Comparison of ENCODE assay signal across 25 mouse cellular contexts in the genomic region with DNA sequence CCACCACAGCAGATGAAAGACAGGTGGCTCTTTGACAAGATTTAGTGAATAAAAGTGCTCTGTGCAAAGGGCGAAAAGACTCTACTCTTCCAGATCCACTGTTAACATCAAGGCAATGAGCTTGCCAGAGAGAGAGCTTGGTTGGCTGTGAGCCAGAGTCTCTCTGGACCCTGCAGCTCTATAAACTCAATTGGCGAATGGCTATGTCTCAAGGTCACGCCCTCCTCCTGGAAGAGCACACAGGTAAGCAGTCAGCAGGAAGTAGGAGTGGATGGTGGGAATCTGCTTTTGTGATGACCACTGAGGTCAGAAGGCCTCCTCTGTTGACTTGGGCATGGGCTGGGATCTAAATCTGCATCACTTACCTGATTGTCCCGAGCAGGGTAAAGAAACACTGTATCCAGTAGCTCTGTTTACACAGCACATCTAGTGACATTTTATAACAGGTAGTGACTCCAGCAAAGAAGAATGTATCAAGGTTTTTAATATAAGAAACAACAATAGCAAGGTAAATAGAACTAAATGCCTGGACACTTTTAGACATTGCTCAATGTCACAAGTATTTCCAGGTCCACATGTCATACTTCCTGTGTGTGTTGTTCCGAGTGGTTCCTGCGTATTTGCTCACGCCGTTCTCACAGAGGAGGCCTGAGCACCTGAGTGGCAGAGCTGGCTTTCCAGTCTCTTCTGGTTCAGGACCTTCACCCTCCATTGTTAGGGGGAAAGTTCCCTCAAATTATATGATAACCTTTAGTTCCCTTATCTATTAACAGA.
DNase-seq lines count a peak whose midpoint lies in the region; ATAC-seq and TF ChIP-seq lines count a peak whose summit lies in the region.
"Had no signal": no experiment of that assay in that cellular context is flagged by ENCODE, and none has a peak within 500 bp of the region (broad histone marks: within the 10 kb centered on the region; RNA-seq: fewer than 3 reads in every experiment).

No protein-coding gene starts in this region.

- no peak overlapping the region for H3K4me2 ChIP-seq in intestine, embryonic 16.5 days (ENCODE audit: low read depth, low read length)
- H3K4me2 ChIP-seq: heart, embryonic 13.5 days; hindbrain, embryonic 14.5 days; limb, embryonic 12.5 days; liver, embryonic 11.5 days had no signal

- no peaks in the 10 kb centered on the region for H3K4me1 ChIP-seq in cerebellum, adult 2 months (ENCODE audit: control insufficient read depth, insufficient read depth, low read length)
- 0 out of 2 replicates have a peak, but pooled peaks cover 3% of the 10 kb centered on the region for H3K4me1 ChIP-seq in intestine, embryonic 16.5 days (ENCODE audit: control insufficient read depth, insufficient read depth, low read length)
- H3K4me1 ChIP-seq: forebrain, embryonic 10.5 days; limb, embryonic 12.5 days had no signal

- no peak overlapping the region for H3K4me3 ChIP-seq in cerebellum, adult 2 months (replicated peaks; ENCODE audit: insufficient read depth, low read depth, low read length)
- no peak overlapping the region for H3K4me3 ChIP-seq in intestine, embryonic 16.5 days (ENCODE audit: low read length)
- H3K4me3 ChIP-seq: forebrain, embryonic 10.5 days; heart, embryonic 13.5 days; limb, embryonic 12.5 days had no signal

- DNase-seq in cerebellum, postnatal 10 days = peak; percentile 3 to 12
- DNase-seq in cerebellum, adult 2 months = no peak
- DNase-seq in kidney, postnatal 36 days = peak; percentile 2 to 28
- no peak for DNase-seq in kidney, postnatal 4 days
- DNase-seq in lung, postnatal 36 days = peak; percentile 47
- DNase-seq in layer of hippocampus, adult 18-20 months (ENCODE audit: low spot score in 2 of 2) = no peak
- DNase-seq: adrenal gland, adult 8-10 months; cerebellum, adult 8-10 months; gastrocnemius, postnatal 25 days; heart, adult 18-20 months; heart, postnatal 14 days; liver, postnatal 0 days; thymus, adult 18-20 months; thymus, postnatal 36 days had no signal

- H3K9me3 ChIP-seq in intestine, embryonic 16.5 days (ENCODE audit: control insufficient read depth, low read length) = no peaks in the 10 kb centered on the region
- H3K9me3 ChIP-seq: forebrain, embryonic 10.5 days; limb, embryonic 12.5 days had no signal

- 76% methylated on average over 8 of the region's 8 CpGs for WGBS in cerebellum, adult 2 months
- WGBS in intestine, embryonic 16.5 days = 67% methylated on average over 8 of the region's 8 CpGs

- no peak overlapping the region for H3K27ac ChIP-seq in cerebellum, adult 2 months (ENCODE audit: insufficient read depth, low read length)
- no peak overlapping the region for H3K27ac ChIP-seq in intestine, embryonic 16.5 days (ENCODE audit: low read length)
- H3K27ac ChIP-seq: forebrain, embryonic 10.5 days; heart, embryonic 13.5 days; hindbrain, embryonic 14.5 days; limb, embryonic 12.5 days had no signal

- no peak for TF ChIP-seq CTCF in cerebellum, adult 2 months (IDR thresholded peaks at IDR 0.05; ENCODE audit: borderline replicate concordance, insufficient read depth, low read depth, low read length)

- no peak overlapping the region for H3K9ac ChIP-seq in intestine, embryonic 16.5 days (ENCODE audit: low read depth, low read length)
- H3K9ac ChIP-seq: heart, embryonic 13.5 days; hindbrain, embryonic 14.5 days; limb, embryonic 12.5 days; liver, postnatal 0 days had no signal

- no peaks in the 10 kb centered on the region for H3K27me3 ChIP-seq in cerebellum, adult 2 months (ENCODE audit: control insufficient read depth, insufficient read depth, low read length)
- no peaks in the 10 kb centered on the region for H3K27me3 ChIP-seq in intestine, embryonic 16.5 days (replicated peaks; ENCODE audit: control insufficient read depth, insufficient read depth, low read length)
- H3K27me3 ChIP-seq: heart, embryonic 13.5 days; limb, embryonic 12.5 days had no signal

- peak; percentile 83 for ATAC-seq in intestine, embryonic 16.5 days
- no peak for ATAC-seq in megakaryocyte progenitor cell, adult 5-6 weeks (replicated peaks; ENCODE audit: poor library complexity)
- ATAC-seq: activated CD4-positive, CD25-positive, alpha-beta regulatory T cell, adult 4 months; forebrain, embryonic 16.5 days; inflammation-experienced regulatory T-cells, adult 6 months; liver, postnatal 0 days; midbrain, embryonic 16.5 days had no signal

- no peak for TF ChIP-seq POLR2A in cerebellum, adult 2 months (IDR thresholded peaks at IDR 0.05; ENCODE audit: borderline replicate concordance, insufficient read depth, low read length)

- no peaks in the 10 kb centered on the region for H3K36me3 ChIP-seq in intestine, embryonic 16.5 days (ENCODE audit: control insufficient read depth, insufficient read depth, low read length)
- H3K36me3 ChIP-seq: forebrain, embryonic 10.5 days; heart, embryonic 13.5 days; limb, embryonic 12.5 days had no signal

Comparison
In these comparisons a context has a peak if more than half of its experiments do, and no peak if none do; other contexts are left out.
1. DNase-seq: peak in cerebellum, postnatal 10 days (2 of 2), kidney, postnatal 36 days (2 of 2) and lung, postnatal 36 days (single experiment); none in cerebellum, adult 2 months (0 of 2), kidney, postnatal 4 days (0 of 2) and layer of hippocampus, adult 18-20 months (0 of 2).